Mouse (Mus musculus): Measurements from ENCODE around the gene Kiss1. TPM values are rescaled to one million over a fixed set of nuclear protein-coding genes. Genes with fewer than 3 reads are reported as not detected.
A peak's percentile ranks its signal among the peaks of the same experiment; 100 is the strongest.

The Kiss1 gene
- total RNA-seq, 2 experiments from 2014 or later: 1.6 TPM; not detected in 1

GRCm38 (mm10) chr1:133364890-133365289 lies 43.2 kb downstream of the Kiss1 start:
- DNase-seq (ENCODE audit: extremely low spot score in 1 of 2, low spot score in 2 of 2): no peak
- no peak for TF ChIP-seq CTCF (IDR thresholded peaks at IDR 0.05)
- intact Hi-C loops (cut with DNase I): loop anchor here (5.0 to 10.0 kb wide), 3 partner anchors 128 to 320 kb away; partner anchors contain the start of gene Pik3c2b
- Histone ChIP-seq H3K27ac (no peak overlapping the region), H3K4me3 (no peak overlapping the region)

- no peak overlapping the region for H3K4me3 ChIP-seq
- intact Hi-C loops (cut with DNase I): loop anchor here (5.0 to 10.0 kb wide), 3 partner anchors 130 to 322 kb away; partner anchors contain the start of gene Pik3c2b
- DNase-seq (ENCODE audit: extremely low spot score in 1 of 2, low spot score in 2 of 2): peak in 1 of 2 experiments; percentile 45
- TF ChIP-seq CTCF (IDR thresholded peaks at IDR 0.05): no peak
- H3K27ac ChIP-seq: peak overlapping the region; percentile 84
Measured at GRCm38 (mm10) chr1:133366951-133367605, 45.4 kb downstream of the Kiss1 start.

GRCm38 (mm10) chr1:133367606-133368488 lies 46.2 kb downstream of the Kiss1 start:
- Histone ChIP-seq H3K27ac (peak overlapping the region; percentile 84), H3K4me3 (no peak overlapping the region)
- no peak for TF ChIP-seq CTCF (IDR thresholded peaks at IDR 0.05)
- DNase-seq (ENCODE audit: extremely low spot score in 1 of 2, low spot score in 2 of 2): no peak
- intact Hi-C loops (cut with DNase I): loop anchor here (5.0 to 10.0 kb wide), 3 partner anchors 131 to 323 kb away; partner anchors contain the start of gene Pik3c2b

GRCm38 (mm10) chr1:133368644-133369043 lies 47.0 kb downstream of the Kiss1 start:
- DNase-seq (ENCODE audit: extremely low spot score in 1 of 2, low spot score in 2 of 2): peak in 1 of 2 experiments; percentile 76
- TF ChIP-seq CTCF (IDR thresholded peaks at IDR 0.05): no peak

GRCm38 (mm10) chr1:133370352-133370751 lies 48.7 kb downstream of the Kiss1 start:
- TF ChIP-seq CTCF (IDR thresholded peaks at IDR 0.05): no peak
- Histone ChIP-seq H3K27ac (no peak overlapping the region), H3K4me3 (no peak overlapping the region)
- DNase-seq (ENCODE audit: extremely low spot score in 1 of 2, low spot score in 2 of 2): no peak
- intact Hi-C loops (cut with DNase I): no loop called here

More at GRCm38 (mm10) chr1:133368644-133369043, 47.0 kb downstream of the Kiss1 start:
- Histone ChIP-seq H3K27ac (peak overlapping the region; percentile 84), H3K4me3 (no peak overlapping the region)
- intact Hi-C loops (cut with DNase I): loop anchor here (5.0 to 10.0 kb wide), 3 partner anchors 131 to 324 kb away; partner anchors contain the start of gene Pik3c2b

- intact Hi-C loops (cut with DNase I): no loop called here
- Histone ChIP-seq H3K4me3 (no peak overlapping the region), H3K27ac (no peak overlapping the region)
- no peak for DNase-seq (ENCODE audit: extremely low spot score in 1 of 2, low spot score in 2 of 2)
- TF ChIP-seq CTCF (IDR thresholded peaks at IDR 0.05): no peak
Measured at GRCm38 (mm10) chr1:133371431-133371830, 49.8 kb downstream of the Kiss1 start.

- intact Hi-C loops (cut with DNase I): no loop called here
- DNase-seq (ENCODE audit: extremely low spot score in 1 of 2, low spot score in 2 of 2): no peak
- Histone ChIP-seq H3K4me3 (no peak overlapping the region), H3K27ac (no peak overlapping the region)
- no peak for TF ChIP-seq CTCF (IDR thresholded peaks at IDR 0.05)
Measured at GRCm38 (mm10) chr1:133372113-133372512, 50.4 kb downstream of the Kiss1 start.

- no peak for TF ChIP-seq CTCF (IDR thresholded peaks at IDR 0.05)
- no peak for DNase-seq (ENCODE audit: extremely low spot score in 1 of 2, low spot score in 2 of 2)
- intact Hi-C loops (cut with DNase I): no loop called here
- Histone ChIP-seq H3K27ac (no peak overlapping the region), H3K4me3 (no peak overlapping the region)
Measured at GRCm38 (mm10) chr1:133375696-133376346, 54.1 kb downstream of the Kiss1 start.

- DNase-seq (ENCODE audit: extremely low spot score in 1 of 2, low spot score in 2 of 2): no peak
- Histone ChIP-seq H3K27ac (no peak overlapping the region), H3K4me3 (no peak overlapping the region)
- no peak for TF ChIP-seq CTCF (IDR thresholded peaks at IDR 0.05)
- intact Hi-C loops (cut with DNase I): no loop called here
Measured at GRCm38 (mm10) chr1:133377547-133377946, 55.9 kb downstream of the Kiss1 start.

Other genes with a start within 250 kb of the Kiss1 start
- gene Ppp1r15b, start 190.7 kb upstream of the Kiss1 start, total RNA-seq (2021): 10 to 100 TPM; 41.4 to 44.3 TPM
- gene Plekha6, start 157.7 kb upstream of the Kiss1 start, total RNA-seq (2021): 10 to 100 TPM; 94.2 to 96.3 TPM
- gene Golt1a, start 12.1 kb upstream of the Kiss1 start, total RNA-seq (2021): under 1 TPM; 0.37 to 0.72 TPM
- gene Ren1, start 28.6 kb downstream of the Kiss1 start, total RNA-seq (2021): not detected
- 10 to 100 TPM; 12.4 to 14.6 TPM for gene Etnk2, start 41.7 kb downstream of the Kiss1 start, total RNA-seq (2021)
- 1 to 10 TPM; 8.9 to 9.3 TPM for gene Sox13, start 102.5 kb downstream of the Kiss1 start, total RNA-seq (2021)

Measured in left cerebral cortex, adult 2 months (tissue).